Mouse (Mus musculus): ENCODE results near the gene Dlg5. TPM values are rescaled to one million over a fixed set of nuclear protein-coding genes. Genes with fewer than 3 reads are reported as not detected.

Gene Dlg5
- polyA plus RNA-seq (2012; rRNA removed) (83.5 and 107 TPM in 2 replicates), polyA plus RNA-seq (2014; fragmentation: Nextera tagmentation; extraction: Ambion mirVana) (42.6 and 45.4 TPM in 2 replicates)

- peaks cover 30% of the 10 kb centered on the region for H3K4me1 ChIP-seq (ENCODE audit: control insufficient read depth, insufficient read depth, low read length)
- peak; percentile 90 for ATAC-seq (ENCODE audit: low FRiP score, low read depth)
- WGBS: under 1% methylated on average over 46 of the region's 98 CpGs
These were observed at the start of gene Dlg5 for GRCm38 (mm10) chr14:24245177-24246081. Gene Dlg5, minus strand, starts transcription at chr14:24245920.

GRCm38 (mm10) chr14:24293631-24294030, 47.9 kb upstream of the Dlg5 start:
- Histone ChIP-seq H3K36me3 (ENCODE audit: control insufficient read depth, insufficient read depth, low read length) (no peaks in the 10 kb centered on the region), H3K4me3 (replicated peaks; ENCODE audit: low read length) (no peak overlapping the region), H3K9me3 (ENCODE audit: control insufficient read depth, low read length) (no peaks in the 10 kb centered on the region), H3K27me3 (ENCODE audit: control insufficient read depth, insufficient read depth, low read length) (no peaks in the 10 kb centered on the region), H3K9ac (ENCODE audit: low read depth, low read length, severe bottlenecking) (no peak overlapping the region), H3K27ac (replicated peaks; ENCODE audit: low read depth, low read length) (no peak overlapping the region), H3K4me2 (replicated peaks; ENCODE audit: low read depth, low read length, severe bottlenecking) (no peak overlapping the region), H3K4me1 (ENCODE audit: control insufficient read depth, insufficient read depth, low read length) (no peaks in the 10 kb centered on the region)
- no peak for TF ChIP-seq POLR2A (IDR thresholded peaks at IDR 0.05; ENCODE audit: borderline replicate concordance, extremely low read depth, insufficient read depth, insufficient read length)
- 76% methylated on average over 5 of the region's 5 CpGs for WGBS
- no peak for DNase-seq (ENCODE audit: low spot score)
- ATAC-seq (ENCODE audit: low FRiP score, low read depth): no peak

More at GRCm38 (mm10) chr14:24245177-24246081, at the start of gene Dlg5:
- peak within 1 kb of the TSS; percentile 86 for H3K4me2 ChIP-seq (replicated peaks; ENCODE audit: low read depth, low read length, severe bottlenecking)
- peak; percentile 52 for DNase-seq (ENCODE audit: low spot score)
- peak within 1 kb of the TSS; percentile 94 for H3K9ac ChIP-seq (ENCODE audit: low read depth, low read length, severe bottlenecking)
- peak within 1 kb of the TSS; percentile 80 for H3K4me3 ChIP-seq (replicated peaks; ENCODE audit: low read length)
- H3K27me3 ChIP-seq (ENCODE audit: control insufficient read depth, insufficient read depth, low read length): no peaks in the 10 kb centered on the region
- H3K27ac ChIP-seq (replicated peaks; ENCODE audit: low read depth, low read length): peak within 1 kb of the TSS; percentile 97
- H3K36me3 ChIP-seq (ENCODE audit: control insufficient read depth, insufficient read depth, low read length): peaks cover 18% of the 10 kb centered on the region
- TF ChIP-seq POLR2A (IDR thresholded peaks at IDR 0.05; ENCODE audit: borderline replicate concordance, extremely low read depth, insufficient read depth, insufficient read length): peak; percentile 25; the same call in 1 of the 2 replicates
- H3K9me3 ChIP-seq (ENCODE audit: control insufficient read depth, low read length): no peaks in the 10 kb centered on the region

GRCm38 (mm10) chr14:24292914-24293313, 47.2 kb upstream of the Dlg5 start, which contains the start of gene E330034G19Rik:
Gene E330034G19Rik, plus strand, starts transcription at chr14:24293214.
- Histone ChIP-seq H3K27ac (replicated peaks; ENCODE audit: low read depth, low read length) (no peak within 1 kb of the TSS), H3K4me2 (replicated peaks; ENCODE audit: low read depth, low read length, severe bottlenecking) (no peak within 1 kb of the TSS), H3K4me1 (ENCODE audit: control insufficient read depth, insufficient read depth, low read length) (no peaks in the 10 kb centered on the region), H3K27me3 (ENCODE audit: control insufficient read depth, insufficient read depth, low read length) (no peaks in the 10 kb centered on the region), H3K9ac (ENCODE audit: low read depth, low read length, severe bottlenecking) (no peak within 1 kb of the TSS), H3K36me3 (ENCODE audit: control insufficient read depth, insufficient read depth, low read length) (no peaks in the 10 kb centered on the region), H3K9me3 (ENCODE audit: control insufficient read depth, low read length) (no peaks in the 10 kb centered on the region), H3K4me3 (replicated peaks; ENCODE audit: low read length) (no peak within 1 kb of the TSS)
- ATAC-seq (ENCODE audit: low FRiP score, low read depth) (no peak), DNase-seq (ENCODE audit: low spot score) (no peak)
- TF ChIP-seq POLR2A (IDR thresholded peaks at IDR 0.05; ENCODE audit: borderline replicate concordance, extremely low read depth, insufficient read depth, insufficient read length): no peak
- 57% methylated on average over 3 of the region's 3 CpGs for WGBS

- DNase-seq (ENCODE audit: low spot score): no peak
- Histone ChIP-seq H3K36me3 (ENCODE audit: control insufficient read depth, insufficient read depth, low read length) (no peaks in the 10 kb centered on the region), H3K27ac (replicated peaks; ENCODE audit: low read depth, low read length) (no peak overlapping the region), H3K9me3 (ENCODE audit: control insufficient read depth, low read length) (no peaks in the 10 kb centered on the region), H3K4me3 (replicated peaks; ENCODE audit: low read length) (no peak overlapping the region), H3K4me2 (replicated peaks; ENCODE audit: low read depth, low read length, severe bottlenecking) (no peak overlapping the region), H3K9ac (ENCODE audit: low read depth, low read length, severe bottlenecking) (no peak overlapping the region), H3K27me3 (ENCODE audit: control insufficient read depth, insufficient read depth, low read length) (no peaks in the 10 kb centered on the region), H3K4me1 (ENCODE audit: control insufficient read depth, insufficient read depth, low read length) (no peaks in the 10 kb centered on the region)
- no peak for TF ChIP-seq POLR2A (IDR thresholded peaks at IDR 0.05; ENCODE audit: borderline replicate concordance, extremely low read depth, insufficient read depth, insufficient read length)
- no peak for ATAC-seq (ENCODE audit: low FRiP score, low read depth)
These were observed 45.0 kb upstream of the Dlg5 start for GRCm38 (mm10) chr14:24290726-24291125.

GRCm38 (mm10) chr14:24286136-24286535, 40.4 kb upstream of the Dlg5 start:
- WGBS: 62% methylated on average over 4 of the region's 4 CpGs
- DNase-seq (ENCODE audit: low spot score): no peak
- Histone ChIP-seq H3K4me1 (ENCODE audit: control insufficient read depth, insufficient read depth, low read length) (no peaks in the 10 kb centered on the region), H3K36me3 (ENCODE audit: control insufficient read depth, insufficient read depth, low read length) (no peaks in the 10 kb centered on the region), H3K27ac (replicated peaks; ENCODE audit: low read depth, low read length) (no peak overlapping the region), H3K9me3 (ENCODE audit: control insufficient read depth, low read length) (no peaks in the 10 kb centered on the region), H3K9ac (ENCODE audit: low read depth, low read length, severe bottlenecking) (no peak overlapping the region), H3K4me2 (replicated peaks; ENCODE audit: low read depth, low read length, severe bottlenecking) (no peak overlapping the region), H3K4me3 (replicated peaks; ENCODE audit: low read length) (no peak overlapping the region), H3K27me3 (ENCODE audit: control insufficient read depth, insufficient read depth, low read length) (no peaks in the 10 kb centered on the region)
- no peak for ATAC-seq (ENCODE audit: low FRiP score, low read depth)
- TF ChIP-seq POLR2A (IDR thresholded peaks at IDR 0.05; ENCODE audit: borderline replicate concordance, extremely low read depth, insufficient read depth, insufficient read length): no peak

All from limb, embryonic 14.5 days (tissue).